Mouse (Mus musculus) lung, postnatal 14 days (tissue): ENCODE data around the gene Mucl2.
"Not testable (repeated sequence)": the region's sequence is repeated elsewhere in the genome, so short reads cannot be mapped to it uniquely, and the experiment has no call there.

Experiments used
- DNase-seq: peaks from one replicate; pipeline ENCODE4 v3.0.0; 2021

Gene Mucl2

DNA sequence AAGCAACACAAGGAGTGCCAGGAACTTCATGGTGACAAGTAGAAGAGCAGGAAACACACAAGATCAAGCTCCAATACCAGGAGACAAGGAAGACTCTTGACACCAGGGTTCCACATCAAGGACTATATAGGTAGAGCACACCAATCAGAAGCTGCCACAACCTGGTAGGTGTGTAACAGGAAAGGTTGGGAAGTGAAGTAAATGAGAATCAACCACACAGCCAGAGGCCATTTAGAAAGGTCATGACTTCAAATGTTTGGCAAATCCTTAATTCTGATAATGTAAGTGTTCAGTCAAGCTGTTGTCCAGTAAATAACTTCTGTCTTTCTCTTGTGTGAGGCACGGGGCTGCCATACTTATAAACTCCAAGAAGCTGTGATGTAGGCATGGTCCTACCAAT, at the start of gene Mucl2:
TSS of gene Mucl2 (minus strand) at position 101 of the 400 bp plus-strand sequence.
- DNase-seq = no peak

- not testable (repeated sequence) for DNase-seq
Observed at GRCm38 (mm10) chr15:103913061-103913460, 13.9 kb upstream of the Mucl2 start.
